Mouse (Mus musculus) cerebellum, adult 9-10 months (tissue): ENCODE data around the gene 4930595M18Rik.

Source experiments
- DNase-seq: peaks from one replicate; pipeline ENCODE4 v3.0.0; 2022

The 4930595M18Rik gene

DNA sequence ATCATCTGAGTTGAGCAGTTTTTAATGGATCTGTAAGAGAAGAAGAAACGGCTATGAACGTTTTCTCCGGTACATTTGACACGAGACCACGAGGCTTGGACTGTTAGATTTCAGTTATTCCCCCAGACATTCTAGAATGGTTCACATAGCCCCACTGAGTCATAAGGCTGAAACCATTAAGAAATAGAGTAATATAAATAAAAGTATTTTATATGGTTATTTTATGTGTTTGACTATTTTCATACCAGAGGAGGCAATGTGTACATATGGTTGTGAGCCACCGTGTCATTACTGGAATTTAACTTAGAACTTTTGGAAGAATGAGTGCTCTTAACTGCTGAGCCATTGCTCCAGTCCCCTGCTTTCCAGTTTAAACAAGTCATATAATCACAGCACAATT, at the start of gene 4930595M18Rik:
Gene 4930595M18Rik (minus strand): TSS at position 101 of the 400 bp plus-strand sequence.
- DNase-seq, result no peak

GRCm38 (mm10) chrX:81472500-81472899, 14.6 kb upstream of the 4930595M18Rik start:
- DNase-seq, result no peak
